Mouse (Mus musculus) gastrocnemius, adult 8-10 months (tissue): Measurements from ENCODE around the gene Pqlc2. TPM values are rescaled to one million over a fixed set of nuclear protein-coding genes. Genes with fewer than 3 reads are reported as not detected.
A peak's percentile ranks its signal among the peaks of the same experiment; 100 is the strongest.

Experiments
- DNase-seq, 2 experiments: peaks; one replicate each; pipeline ENCODE4 v3.0.0; 2022; ENCODE audit warnings: low spot score in 2 of 2
- total RNA-seq, 4 experiments: library from RNA; stranded (reverse); gene quantifications; 2 replicates each; pipeline ENCODE4 v1.2.4; 2022

Gene Pqlc2
- 1 to 10 TPM; 5.1 to 8.3 (median 5.5) TPM for total RNA-seq

GRCm38 (mm10) chr4:139310171-139310898, at the start of gene Pqlc2, which contains the start of gene Akr7a5:
Gene Pqlc2 (minus strand): TSS chr4:139310708.
Gene Akr7a5 (plus strand): TSS chr4:139310744.
- DNase-seq: peak; percentile 95 to 97

DNA sequence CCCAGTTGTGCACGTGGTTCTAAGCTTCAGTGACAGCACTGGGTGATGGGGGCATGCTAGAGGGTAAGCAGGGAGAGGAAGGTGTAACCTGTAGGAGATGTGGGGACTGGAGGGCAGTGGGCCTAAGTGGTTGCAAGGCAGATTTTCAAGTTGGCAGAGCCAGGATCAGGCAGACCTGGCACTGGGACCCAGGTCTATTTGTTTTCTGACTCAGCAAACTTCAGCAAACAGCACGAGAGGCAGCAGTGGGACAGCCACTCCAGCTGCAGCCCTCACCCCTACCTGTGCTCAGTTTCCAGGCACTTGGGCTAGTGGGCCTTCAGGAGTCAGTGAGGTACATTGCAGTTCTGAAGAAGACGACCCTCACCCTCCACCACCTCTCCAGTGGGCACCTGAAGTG, 46.7 kb upstream of the Pqlc2 start:
- no peak for DNase-seq

DNA sequence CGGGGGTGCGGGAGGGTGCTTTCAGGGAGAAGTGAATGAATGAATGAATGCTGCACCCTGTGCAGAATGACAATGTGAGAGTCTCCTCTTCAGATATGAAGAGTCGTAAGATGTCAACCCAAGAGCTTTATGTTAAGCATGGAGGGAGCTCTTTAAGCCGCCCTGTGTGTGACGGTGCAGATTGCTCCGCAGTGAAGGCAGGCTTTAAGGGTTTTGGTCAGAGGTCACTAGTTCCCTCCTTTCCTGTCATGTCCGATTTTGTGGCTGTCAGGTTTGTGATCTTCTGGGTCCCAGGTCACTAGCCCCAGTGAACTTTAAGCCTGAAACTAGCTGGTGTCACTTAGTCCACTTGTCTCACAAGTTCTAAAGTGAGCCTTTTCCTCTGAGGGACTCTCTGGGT, 42.3 kb upstream of the Pqlc2 start:
- DNase-seq: no peak

GRCm38 (mm10) chr4:139351931-139352711, 41.6 kb upstream of the Pqlc2 start, which contains the start of the genes Mrto4, Emc1 and Ubr4:
Gene Mrto4 (minus strand): TSS chr4:139352576.
Gene Emc1 (plus strand): TSS chr4:139352587.
Gene Ubr4 (plus strand): TSS chr4:139352609.
- peak; percentile 67 to 77 for DNase-seq

DNA sequence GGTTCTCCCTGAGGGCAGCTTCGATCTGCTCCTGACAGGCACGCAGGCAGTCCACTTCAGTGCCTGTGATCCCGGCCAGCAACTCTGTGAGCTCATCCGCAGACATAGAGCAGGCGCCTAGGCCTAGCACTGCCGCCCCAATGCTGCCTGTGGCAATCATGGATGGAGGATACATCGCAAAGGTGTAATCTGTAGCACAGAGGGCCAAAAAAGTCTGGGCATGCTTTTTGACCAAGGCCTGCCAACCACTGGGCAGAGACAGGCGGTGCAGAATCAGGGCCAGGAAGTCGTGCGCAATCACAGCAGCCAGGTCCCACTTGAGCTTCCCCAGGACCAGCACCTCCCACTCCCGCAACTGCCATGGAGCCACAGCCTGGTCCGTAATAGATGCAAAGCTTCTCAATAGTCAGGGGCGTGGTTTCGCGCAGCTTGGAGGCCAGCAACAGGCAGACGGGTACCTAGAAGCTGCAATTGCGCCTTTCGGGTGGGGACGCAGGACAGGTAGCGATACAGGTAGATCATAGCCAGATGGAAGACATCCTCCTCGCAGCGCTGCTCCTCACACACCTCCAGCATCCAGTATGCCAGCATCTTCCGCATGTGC, 35.0 kb upstream of the Pqlc2 start:
- no peak for DNase-seq

GRCm38 (mm10) chr4:139343718-139344117, 33.2 kb upstream of the Pqlc2 start:
- no peak for DNase-seq

DNA sequence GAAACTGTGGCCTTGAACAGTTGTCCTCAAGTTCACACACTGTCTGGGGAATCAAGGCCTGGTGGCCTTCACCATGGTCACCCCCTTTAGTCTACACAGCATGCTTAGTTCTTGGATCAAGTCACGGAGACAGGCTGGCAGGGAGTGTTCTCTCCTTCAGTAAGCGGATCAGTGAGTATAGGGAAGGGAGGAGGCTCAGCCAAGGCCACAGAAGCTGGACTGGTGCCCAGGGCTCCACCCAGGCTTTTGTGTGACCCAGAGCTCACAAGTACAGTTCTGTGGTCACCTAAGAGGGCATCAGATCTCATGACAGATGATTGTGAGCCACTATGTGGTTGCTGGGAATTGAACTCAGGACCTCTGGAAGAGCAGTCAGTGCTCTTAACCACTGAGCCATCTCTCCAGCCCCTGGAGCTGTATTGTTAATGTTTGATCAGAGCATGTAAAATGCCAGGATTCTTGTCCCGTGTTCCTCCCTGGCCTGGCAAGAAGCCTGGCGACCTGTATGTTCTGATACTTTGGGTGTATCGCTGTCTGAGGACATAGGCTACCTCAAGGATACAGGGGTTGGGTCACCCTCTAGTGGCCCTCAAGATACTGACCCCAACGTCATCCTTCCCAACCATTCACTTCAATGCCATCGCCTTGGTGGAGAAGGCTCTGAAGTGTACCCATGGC, 31.2 kb upstream of the Pqlc2 start:
- no peak for DNase-seq

DNA sequence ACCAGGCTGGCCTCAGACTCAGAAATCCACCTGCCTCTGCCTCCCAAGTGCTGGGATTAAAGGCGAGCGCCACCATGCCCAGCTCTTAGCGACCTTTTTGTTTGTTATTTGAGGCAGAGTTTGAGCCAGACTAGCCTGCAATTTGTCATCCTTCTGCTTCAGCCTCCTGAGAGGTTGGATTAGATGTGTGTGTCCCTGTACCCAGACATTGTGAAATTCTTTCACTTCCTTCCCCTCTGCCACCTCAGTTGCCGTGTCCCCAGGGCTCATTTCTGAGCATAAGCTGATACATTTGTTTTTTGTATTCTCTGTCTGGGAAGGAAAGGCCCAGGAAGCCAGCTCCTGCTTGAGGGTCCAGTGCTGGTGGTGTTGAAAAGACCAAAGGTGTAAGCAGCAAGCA, 30.3 kb upstream of the Pqlc2 start:
- no peak for DNase-seq

GRCm38 (mm10) chr4:139338145-139338544, 27.6 kb upstream of the Pqlc2 start:
- no peak for DNase-seq

DNA sequence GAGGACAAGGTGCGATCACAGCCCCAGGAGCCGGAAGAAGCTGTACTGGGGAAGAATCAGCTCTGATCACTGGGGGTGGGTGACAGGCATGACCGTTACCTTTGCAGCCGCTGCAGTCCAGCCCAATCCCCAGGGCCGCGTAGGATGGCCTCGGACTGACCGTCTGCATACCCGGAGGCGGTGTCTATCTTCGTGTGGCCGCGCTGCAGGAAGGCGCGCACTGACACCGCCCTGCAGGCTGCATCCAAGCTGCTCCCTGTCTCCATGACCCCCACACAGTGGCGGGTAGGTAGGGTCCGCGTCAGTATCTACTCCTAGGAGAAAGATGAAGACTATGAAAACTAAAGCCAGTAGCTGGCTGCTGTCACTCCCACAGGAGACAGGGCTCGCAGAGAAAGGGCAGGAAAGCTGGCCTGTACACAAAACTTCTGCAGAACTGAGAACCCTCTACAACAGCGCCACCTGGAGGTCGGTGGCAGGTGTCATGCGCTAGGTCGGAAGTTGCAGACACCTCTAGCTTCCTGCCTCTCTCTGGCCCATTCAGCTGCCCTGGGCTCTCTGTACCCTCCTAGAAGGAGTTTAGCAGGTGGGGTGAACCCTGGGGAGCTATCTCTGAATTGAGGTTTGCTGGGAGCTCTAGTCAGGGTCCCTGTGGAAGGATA, 26.4 kb upstream of the Pqlc2 start:
- DNase-seq: peak; percentile 39 to 58

- DNase-seq: no peak
Measured at GRCm38 (mm10) chr4:139335507-139335906, 25.0 kb upstream of the Pqlc2 start.

- no peak for DNase-seq
Measured at GRCm38 (mm10) chr4:139334631-139335295, 24.3 kb upstream of the Pqlc2 start.

GRCm38 (mm10) chr4:139330605-139331004, 20.1 kb upstream of the Pqlc2 start:
- DNase-seq: peak; percentile 46 to 62

- DNase-seq: no peak
Measured at GRCm38 (mm10) chr4:139319740-139320139, 9.2 kb upstream of the Pqlc2 start.

- no peak for DNase-seq
Measured at GRCm38 (mm10) chr4:139318449-139318848, 7.9 kb upstream of the Pqlc2 start.

GRCm38 (mm10) chr4:139312632-139313031, 2.1 kb upstream of the Pqlc2 start:
- DNase-seq: no peak

GRCm38 (mm10) chr4:139311707-139312106, 1.2 kb upstream of the Pqlc2 start:
- no peak for DNase-seq

- DNase-seq: no peak
Measured at GRCm38 (mm10) chr4:139310899-139311701, 592 bp upstream of the Pqlc2 start.

DNA sequence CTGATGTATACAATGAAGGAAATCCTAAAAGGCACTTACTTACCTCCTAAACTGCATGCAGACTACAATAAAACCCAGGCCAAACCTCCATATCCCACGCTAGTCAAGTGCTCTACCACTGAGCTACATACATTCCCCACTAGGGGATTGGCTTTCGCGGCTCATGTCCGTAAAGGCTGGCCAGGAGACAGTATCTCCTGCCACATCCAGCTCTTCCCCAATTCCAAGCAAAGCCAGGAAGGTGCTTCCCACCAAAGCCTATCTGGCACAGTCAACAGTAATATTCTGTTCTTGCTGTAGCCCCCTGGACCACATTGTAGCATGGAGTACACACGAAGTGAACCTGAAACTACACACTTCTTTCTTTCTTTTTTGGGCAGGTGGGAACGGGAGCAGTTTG, 857 bp downstream of the Pqlc2 start:
- no peak for DNase-seq

DNA sequence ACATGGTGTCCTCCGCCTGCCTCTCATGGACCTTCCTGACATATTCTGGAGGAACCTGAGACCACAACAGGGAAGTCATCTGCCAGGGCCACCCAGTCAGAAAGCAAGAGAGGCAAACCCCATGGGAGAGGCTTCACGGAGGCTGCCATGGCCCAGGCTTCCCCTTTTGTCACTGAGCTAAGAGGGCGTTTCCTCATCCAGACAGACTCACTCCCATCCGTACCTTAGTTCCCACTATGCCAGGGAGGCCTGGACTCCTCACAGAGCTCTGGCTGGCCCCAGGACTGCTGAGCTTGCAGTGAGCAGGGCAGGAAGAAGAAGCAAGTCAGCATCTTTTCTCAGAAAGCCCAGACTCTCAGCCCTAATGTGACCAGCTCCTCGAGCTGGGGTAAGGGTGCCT, 2.6 kb downstream of the Pqlc2 start:
- DNase-seq: no peak
